Mouse (Mus musculus) right cerebral cortex, adult 2 months (tissue): ENCODE measurements at regions not wholly inside any gene's neighbourhood (a gene's known extent, or its start where the extent isn't known, plus 50 kb on each side); places are given as distances from the start of the nearest gene placed in this dataset.

Experiments used
- DNase-seq, 2 experiments: peaks; one replicate each; pipeline ENCODE4 v3.0.0; 2021 to 2022; ENCODE audit warnings: low spot score in 2 of 2

DNA sequence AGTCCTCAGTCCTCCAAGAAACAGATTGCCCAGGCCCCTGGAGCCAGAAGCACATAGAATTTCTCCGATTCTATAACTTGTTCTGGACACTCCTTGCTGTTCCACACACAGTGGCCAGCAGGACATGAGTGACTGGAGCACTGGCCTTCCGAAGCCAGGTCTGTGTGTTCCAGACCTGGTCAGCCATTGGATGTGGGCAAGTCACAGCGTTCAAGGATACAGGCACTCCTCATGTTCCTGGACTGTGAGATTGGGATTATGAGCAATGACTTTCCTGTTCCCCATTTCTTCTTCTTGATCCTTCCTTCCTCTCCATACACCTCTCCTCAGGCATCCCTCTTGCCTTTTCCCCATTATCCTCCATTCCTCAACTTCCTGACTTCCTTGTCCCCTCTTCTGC is 281.8 kb upstream of the Gjb5 start:
- no peak for DNase-seq

DNA sequence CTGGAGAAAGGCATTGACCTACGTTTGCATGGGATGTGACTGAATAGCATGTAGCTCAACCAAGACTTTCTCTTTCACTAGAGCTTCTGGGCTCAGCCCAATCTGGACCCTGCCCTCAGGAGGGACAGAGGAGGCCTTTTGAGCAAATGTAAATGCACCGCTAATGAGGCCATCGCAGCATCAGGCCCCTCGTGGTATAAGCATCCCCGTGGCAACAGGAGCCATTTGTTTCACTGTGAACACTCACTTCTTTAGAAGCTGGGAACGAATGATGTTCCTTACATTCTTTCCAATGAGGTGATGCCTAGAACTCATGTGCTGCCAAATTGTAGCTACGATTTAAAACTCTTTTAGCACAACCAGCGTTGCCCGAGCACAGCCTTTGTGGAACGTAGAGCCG is 279.0 kb upstream of the Gjb5 start:
- no peak for DNase-seq

DNA sequence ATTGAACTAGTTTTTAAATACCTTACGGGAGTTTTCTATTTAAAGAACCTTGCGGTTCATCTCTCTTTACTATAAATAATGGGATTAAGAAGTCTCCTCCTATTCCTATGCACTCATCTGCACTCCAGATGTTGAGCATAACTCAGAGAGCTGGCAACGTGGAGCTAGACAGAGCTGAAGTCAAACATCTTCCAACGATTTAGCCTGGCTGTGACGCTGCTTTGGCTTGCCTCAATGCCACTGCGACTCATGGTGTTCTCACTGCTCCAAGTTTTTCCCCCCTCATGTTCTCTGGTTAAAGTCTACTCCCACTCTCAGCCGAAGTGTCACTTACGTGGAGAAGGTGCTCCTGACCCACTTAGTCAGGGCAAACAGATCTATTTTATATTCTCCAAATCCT is 277.3 kb upstream of the Gjb5 start:
- no peak for DNase-seq

DNA sequence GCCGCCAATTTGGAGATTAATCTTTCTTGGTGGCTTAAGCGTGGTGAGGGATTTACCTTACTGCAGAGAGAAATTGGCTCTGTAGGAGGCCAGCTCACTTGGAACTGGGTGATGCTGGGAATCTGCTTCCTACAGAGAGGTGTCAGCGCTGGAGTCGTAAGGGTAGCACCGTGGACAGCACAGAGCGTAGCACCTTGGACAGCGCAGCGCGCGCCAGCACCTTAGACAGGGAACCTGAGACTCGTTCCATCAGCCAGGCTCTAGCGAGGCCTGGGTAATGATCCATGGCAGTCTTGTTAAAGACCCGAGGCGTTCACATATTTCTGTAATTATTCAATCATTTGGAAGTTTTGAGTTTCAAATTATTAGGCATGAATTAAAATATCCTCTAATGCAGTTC is 261.9 kb upstream of the Gjb5 start:
- no peak for DNase-seq

DNA sequence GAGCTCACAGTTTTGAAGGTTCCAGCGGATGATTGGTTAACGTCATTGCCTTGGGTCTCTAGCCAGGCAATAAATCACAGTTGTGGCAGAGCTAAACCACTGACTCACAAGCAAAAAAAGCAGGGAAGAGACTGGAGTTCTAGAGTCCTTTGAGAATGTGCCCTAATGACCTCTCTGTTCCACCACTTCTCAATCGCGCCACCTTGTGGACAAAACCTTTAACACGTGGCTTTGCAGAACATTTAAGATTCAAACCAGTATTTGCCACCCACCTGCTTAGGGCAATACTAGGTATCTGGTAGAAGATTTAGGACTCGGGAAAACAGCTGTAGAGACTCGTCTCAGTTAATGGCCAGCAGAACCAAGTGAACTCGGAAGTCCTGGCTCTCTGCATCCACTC is 254.8 kb upstream of the Gjb5 start:
- peak; percentile 22 to 39 for DNase-seq

DNA sequence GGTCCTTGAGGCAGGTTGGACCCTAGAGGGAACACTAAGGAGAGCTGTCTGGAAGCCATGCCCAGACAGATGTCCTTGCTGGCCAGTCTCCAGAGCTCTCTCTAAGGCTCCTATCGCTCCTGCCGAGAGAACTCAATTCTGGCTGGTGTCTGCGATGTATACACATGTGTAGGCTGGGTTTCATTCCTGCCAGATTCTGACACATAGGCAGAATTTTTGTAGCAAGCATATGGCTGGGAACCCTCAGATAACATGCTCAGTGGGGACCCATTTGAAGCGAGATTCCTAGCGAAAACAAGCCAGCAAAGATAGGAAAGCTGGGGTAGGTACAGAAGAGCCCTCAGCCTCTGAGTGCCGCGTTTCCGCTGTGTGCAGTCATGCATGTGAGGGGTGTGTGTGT is 242.9 kb upstream of the Gjb5 start:
- DNase-seq: peak; percentile 75 to 83

DNA sequence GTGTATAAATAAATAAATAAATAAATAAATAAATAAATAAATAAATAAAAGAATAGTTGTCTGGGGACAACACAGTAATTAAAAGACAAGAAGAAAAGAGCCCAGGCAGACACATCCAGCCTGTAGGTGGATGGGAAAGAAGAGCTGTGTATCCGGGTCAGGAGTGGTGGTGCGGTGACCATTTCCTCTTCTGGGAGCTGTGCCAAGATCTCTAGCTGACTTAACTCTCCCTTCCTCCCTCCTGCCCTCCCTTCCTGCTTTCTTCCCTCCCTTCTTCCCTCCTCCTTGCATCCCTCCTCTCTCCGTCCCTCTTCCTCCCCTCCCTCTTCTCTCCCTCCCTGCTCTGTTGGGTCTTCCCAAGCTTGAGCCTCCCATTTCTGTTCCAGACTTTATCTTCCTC is 240.6 kb upstream of the Gjb5 start:
- no peak for DNase-seq

DNA sequence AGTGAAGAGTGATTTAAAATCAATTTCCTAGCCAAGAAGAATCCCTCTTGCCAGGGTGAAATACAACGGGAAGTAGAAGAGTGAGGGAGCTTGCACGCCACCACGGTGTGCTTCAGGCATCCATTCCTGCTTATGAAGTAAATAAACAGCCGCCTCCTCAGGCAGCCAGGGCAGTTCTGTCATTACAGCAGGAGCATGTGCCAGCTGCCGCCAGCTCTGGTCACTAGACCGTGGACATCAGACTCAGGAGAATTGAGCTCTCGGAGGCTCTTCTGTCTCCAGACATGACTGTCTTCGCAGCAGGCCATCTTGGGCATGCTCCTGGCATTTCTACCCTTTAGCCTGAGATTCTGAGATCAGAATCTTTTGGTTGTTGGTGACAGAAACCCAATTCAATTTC is 236.1 kb upstream of the Gjb5 start:
- no peak for DNase-seq

DNA sequence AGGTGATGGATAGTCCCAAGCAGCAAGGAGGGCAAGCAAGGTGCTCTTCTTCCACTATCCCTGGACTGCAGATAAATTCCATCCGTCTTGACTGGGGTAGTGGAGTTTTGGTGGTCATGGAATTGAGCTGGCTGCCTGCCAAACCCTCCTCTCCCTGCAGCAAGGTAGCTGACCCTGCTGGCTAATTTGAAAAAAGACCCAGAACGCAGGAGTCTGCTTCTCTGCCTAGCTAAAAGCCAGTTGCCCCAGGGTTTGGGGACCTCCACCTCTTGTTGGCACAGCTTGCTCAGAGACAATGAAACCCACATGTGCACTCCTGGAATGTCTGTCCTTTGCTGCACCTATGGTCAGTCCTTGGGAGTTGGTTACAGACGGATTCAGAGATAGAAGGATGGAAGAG is 233.6 kb upstream of the Gjb5 start:
- DNase-seq: no peak

DNA sequence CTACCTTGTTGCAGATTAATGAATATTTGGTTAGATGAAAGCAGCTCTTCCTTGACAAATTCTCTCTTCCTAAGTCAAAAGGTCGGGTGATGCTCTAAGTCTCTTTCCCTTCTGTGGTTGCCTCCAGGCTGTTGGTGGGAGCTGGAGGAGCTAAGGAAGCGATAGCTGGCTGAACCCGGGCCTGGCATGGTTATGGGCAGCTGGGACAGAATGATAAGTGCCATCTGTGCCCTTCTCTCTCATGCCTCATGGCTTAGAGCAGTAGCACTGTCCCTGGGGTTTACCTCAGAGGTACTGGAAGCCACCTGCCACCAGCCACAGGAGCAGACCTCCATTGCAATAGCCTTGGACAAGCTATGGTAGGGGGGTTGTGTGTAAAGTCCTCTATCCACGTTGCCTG is 228.8 kb upstream of the Gjb5 start:
- DNase-seq: no peak

DNA sequence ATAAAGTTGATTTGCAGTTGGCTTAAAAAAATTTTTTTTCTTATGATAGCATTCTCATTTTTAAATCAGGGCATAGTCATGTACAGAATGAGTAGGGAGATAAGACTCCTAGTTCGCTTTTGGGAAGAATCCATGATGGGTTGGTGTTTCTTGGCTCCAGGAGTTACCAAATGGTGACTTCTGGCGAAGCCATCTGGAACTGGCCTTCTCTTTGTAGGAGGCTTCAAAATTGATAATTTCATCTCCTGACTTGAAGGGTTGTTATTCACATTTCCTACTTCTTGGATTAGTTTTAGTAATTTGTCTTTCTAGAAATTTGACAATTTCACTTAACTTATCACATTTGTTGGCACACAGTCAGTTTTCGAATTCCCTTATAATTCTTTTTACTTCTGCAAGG is 218.5 kb upstream of the Gjb5 start:
- peak in 1 of 2 experiments; percentile 32 for DNase-seq

DNA sequence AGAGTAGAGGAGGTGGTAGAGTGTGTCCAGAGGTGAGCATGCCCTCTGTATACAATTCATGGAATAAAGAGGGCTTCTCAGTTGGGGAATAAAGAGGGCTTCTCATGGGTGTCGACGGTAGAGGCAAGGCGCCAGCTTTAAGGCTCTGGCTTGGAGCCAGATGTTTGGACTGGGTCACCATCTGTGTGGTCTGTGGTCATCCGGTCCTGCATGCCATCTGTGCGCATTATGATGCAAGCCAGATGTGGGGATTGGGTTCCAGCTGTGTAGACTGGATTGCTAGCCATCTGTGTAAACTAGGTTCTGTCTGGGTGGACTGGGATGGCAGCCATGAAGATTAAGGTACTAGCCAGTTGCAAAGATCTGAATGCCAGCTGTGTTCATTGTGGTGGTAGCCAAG is 204.6 kb upstream of the Gjb5 start:
- DNase-seq: no peak

DNA sequence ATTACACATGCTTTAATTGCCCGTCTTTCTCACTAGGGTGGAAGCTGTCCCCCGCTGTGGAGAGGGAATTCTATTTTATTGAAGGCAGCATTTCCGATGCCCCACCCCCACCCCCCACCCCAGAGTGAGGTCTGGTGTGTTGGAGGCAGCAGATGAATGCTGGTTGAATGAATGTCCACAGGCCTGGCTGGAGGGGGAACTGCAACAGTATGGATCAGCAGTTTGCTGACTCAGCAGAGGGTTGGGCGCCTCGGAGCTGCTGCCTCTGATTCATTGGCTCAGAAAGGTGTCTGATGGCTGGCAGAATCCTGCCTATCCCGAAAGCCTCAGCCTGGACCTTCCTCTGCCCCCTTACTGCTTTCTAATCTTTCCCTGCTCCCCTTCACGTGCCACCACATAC is 200.6 kb upstream of the Gjb5 start:
- no peak for DNase-seq

DNA sequence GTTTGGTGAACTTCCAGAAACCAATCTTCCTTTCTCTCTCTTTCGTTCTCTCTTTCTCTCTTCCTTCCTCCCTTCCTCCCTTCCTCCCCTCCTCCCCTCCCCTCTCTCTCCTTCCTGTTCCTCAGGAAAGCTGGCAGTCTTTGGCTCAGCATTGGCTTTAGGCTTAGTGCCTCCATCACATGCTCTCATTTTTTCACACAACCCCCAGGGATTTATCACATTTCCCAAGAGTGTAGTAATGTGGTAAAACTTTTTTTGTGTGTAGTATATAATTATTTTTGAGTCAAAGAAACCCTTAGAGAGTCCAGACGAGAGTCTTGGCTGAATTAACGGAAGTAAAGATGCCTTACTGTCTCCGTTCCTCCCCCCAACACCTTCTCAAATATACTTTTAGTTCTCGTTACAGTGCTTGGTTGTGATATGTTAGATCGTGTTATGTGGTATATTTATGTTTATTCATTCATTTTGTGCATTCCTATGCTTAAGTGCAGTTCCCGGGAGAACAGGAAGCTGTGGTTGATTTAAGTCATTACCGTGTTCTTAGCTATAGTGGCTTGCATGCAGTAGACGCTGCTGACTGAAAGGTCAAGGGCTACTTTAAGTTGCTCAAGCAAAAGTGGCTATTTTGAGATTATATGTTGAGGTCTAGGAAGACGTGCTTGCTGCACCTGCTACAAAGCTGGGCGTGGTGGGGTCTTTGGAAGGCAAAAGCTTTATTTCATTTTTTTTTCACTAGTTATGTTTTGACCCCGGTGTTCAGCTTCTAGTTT is 194.7 kb upstream of the Gjb5 start:
- no peak for DNase-seq

DNA sequence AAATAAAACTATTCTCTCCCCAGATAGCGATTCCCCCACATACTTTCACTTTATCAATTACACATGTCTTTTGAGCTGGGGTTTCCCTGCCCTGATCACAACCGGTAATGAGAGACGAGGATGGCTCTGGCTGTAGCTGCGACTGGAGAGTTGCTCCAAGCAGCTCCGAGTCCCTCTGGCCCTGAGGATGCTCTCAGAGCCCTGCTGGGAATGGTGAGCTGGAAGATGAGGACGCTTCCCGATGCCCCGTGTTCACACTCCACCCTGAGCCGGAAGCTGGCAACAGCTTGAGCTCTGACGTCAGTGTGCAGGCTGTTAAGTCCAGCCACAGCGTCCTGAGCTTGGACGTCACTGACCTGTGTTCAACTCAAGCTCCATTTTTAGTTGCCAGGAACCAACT is 191.6 kb upstream of the Gjb5 start:
- DNase-seq: no peak

DNA sequence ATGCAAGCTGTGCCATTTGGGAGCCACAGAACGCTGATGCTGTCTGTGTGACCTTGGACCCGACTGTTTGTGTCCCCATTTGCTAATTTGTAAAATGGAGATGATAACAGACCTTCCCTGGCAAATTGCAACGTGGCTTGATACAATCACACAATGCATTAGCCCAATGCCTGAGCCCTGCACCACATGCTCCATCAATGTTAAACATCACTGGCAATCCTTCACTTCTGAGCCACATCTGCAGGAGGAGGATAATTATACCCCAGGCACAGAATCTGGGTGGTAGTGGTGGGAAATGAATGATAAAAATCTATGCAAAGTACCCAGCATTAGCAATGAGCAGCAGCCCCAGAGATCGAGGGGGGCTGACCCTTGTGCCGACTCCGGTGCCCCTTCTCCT is 191.0 kb upstream of the Gjb5 start:
- no peak for DNase-seq

DNA sequence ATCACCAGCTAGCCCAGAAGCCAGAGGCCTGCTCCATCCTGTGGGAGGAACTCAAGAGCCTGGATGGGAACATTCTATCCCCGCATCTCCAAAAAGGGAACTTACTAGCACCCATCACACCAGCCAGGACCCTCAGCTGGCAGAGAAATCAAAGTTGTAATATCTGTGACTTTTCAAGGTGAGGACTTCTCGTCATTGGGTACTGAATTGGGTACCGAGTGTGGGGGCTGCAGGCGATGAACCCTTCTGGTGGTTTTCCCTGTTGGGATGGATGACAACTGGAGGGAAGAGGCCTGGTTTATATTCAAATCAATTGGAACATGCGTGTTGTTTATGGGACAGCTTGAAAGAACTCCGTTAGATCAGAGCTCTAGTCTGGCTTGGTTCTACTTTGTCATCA is 187.1 kb upstream of the Gjb5 start:
- DNase-seq: no peak

DNA sequence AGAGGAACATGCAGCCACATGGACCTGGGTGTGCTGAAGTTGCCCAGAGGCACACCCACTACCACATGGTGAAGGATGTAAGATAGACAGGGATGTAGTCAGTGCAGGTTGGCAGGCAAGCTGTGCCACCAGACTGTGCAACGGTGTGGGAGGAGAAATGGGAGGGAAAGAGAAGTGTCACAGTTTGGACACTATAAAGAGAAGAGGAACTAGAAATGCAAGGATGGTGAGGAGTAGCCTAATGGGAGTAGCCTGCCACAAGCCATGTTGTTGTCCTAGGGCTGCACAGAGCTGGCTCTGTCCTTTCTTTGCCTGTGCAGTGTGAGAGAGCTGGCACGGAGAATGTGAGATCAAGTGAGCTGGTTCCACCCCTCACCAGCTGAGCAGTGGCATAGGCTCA is 185.3 kb upstream of the Gjb5 start:
- peak; percentile 41 to 42 for DNase-seq

DNA sequence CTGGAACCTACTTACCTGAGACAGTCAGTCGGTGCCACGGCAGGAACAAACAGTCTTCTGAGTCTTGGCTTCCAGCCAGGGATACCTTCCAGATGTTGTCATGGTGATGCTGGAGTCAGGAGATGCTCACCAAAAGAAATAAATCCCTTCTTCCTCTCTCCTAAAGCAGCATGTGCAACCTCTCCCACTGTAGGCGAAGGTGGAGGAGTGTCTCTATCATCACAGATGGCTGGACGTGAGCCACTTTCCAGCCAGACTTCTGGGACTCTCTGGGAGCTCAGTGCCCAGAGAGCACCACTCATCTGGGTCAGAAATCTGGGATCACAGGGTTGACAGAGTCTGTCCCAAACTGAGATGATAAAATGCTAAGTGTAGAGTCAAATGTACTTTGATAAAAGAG is 184.8 kb upstream of the Gjb5 start:
- DNase-seq: peak; percentile 47 to 56

DNA sequence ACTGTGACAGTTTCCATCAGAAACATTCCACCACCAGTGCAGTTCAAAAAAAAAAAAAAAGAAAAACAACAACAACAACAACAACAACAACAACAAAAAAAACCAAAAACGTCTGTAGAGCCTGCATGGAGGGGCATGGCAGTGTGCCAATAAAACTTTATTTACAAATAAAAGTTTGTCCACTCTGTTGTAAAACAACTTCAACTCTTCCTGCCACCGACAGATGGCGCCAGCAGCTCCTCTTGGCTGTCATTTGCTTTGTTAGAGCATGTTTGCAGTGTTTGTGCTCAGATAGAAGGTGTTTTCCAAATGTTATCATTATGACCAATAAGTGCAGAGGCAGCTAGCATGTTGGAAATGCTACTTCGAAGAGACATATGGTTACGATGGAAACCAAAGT is 179.0 kb upstream of the Gjb5 start:
- DNase-seq: peak; percentile 27 to 51

DNA sequence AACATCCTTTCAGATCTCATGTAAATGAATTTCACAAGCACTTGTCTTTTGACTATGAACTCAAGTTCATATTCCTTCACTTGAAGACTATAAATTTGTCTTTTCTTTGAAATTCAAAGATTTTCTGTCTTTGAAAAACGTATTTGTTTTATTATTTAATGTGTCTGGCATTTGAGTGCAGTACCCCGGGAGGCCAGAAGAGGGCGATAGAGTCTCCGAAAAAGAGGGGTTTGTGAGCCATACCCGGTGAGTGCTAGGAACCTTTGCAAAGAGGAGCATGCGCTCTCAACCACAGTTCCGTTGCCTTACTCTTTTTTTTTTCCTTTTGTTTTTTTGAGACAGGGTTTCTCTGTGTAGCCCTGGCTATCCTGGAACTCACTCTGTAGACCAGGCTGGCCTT is 177.6 kb upstream of the Gjb5 start:
- DNase-seq: no peak

DNA sequence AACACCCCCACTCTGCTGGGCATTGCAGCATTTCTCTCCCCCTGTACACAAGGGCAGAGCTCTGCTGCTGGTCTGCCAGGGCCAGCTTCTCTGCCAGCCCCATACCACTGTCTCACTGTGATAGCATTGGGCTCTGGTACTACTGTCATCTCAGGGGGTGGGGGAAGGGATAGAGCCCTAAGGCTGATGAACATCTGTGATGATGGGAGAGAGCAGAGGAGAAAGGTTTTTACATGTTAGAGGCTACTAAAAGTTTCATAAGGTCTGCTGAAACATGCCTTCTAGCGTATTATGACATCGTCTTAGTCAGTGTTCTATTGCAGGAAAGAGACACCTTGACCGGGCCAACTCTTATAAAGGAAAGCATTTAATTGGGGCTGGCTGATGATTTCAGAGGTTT is 176.4 kb upstream of the Gjb5 start:
- DNase-seq: no peak

DNA sequence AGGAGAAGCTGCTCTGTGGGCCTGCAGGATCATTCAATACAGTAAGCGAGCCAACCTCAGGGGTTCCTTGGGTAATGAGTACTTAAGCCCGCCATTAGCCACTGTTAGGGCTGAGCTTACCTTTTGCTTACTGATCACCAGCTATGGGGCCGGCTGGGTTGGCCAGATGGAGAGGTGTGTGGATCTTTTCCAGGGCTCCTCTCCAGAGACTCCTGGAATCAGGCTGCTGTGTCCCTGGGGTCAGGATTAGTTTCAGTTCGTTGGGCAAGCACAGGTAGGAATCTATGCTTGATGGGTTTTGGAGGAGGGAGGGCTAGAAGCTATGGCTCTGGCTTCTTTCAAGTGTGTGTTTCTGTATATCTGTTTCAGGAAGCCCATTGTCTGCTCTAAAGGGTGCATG is 175.7 kb upstream of the Gjb5 start:
- DNase-seq: no peak

DNA sequence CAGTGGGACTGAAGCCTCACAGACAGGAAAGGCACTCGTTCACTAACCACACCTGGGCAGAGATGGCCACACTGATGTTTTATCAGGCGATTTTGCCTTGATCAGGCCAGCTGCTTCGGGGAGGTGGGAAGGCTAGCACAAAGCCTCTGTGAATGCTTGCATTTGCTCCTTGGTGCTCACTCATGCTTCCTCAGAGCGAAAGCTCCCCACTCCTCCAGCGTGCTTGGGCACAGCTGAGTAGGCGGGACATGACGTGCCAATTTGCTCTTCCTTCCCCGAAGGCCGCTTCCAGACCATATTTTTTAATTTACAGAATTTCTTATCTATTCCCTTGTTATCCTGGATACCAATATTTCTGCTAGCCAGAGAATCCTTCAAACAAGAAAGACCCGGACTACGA is 172.8 kb upstream of the Gjb5 start:
- DNase-seq: peak; percentile 26
